Mouse (Mus musculus) erythroblast, embryonic 14.5 days (primary cell): ENCODE results near the gene Aox1.

Experiments
- GATA1 ChIP-seq: IDR thresholded peaks from 2 replicates; pipeline ENCODE4 v1.6.1; 2012; ENCODE audit warnings: low read length, inconsistent platforms, mixed read lengths
- TAL1 ChIP-seq: IDR thresholded peaks from 3 replicates; pipeline ENCODE4 v1.6.1; 2012; ENCODE audit warnings: low read length, inconsistent platforms, mixed read lengths

DNA sequence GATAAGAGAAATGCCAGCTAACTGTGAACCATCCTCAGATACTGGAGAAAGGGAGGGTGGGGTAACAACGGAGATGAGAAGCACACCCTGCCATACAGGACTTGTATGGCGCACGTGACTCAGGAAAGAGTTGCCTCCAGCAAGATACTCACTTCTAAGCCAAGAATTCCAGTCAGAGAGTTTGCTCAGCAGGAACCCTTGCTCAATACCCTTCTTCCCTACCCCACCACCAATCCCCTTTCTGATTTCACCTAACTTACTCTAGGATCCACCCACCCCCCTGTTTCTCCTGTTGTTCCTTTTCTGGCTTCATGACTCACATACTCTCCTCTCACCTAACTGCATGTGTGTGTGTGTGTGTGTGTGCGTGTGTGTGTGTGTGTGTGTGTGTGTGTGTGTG lies 81.6 kb downstream of the Aox1 start:
- no peak for TF ChIP-seq GATA1
- no peak for TF ChIP-seq TAL1
